Mouse (Mus musculus) C2C12 (cell line): ENCODE results near the gene Nhlrc1.

Experiments used
- CEBPB ChIP-seq: IDR thresholded peaks from one replicate; pipeline ENCODE4 v1.6.1; 2011; ENCODE audit warnings: low read depth, mild to moderate bottlenecking, control low read depth, moderate library complexity
- CTCF ChIP-seq: IDR thresholded peaks from one replicate; pipeline ENCODE4 v1.5.1; 2011; ENCODE audit not compliant: control insufficient read depth, insufficient read depth, insufficient read length
- MYOD1 ChIP-seq: IDR thresholded peaks from one replicate; pipeline ENCODE4 v1.6.1; 2011; ENCODE audit warnings: low read depth; ENCODE audit not compliant: control insufficient read depth, insufficient read length

DNA sequence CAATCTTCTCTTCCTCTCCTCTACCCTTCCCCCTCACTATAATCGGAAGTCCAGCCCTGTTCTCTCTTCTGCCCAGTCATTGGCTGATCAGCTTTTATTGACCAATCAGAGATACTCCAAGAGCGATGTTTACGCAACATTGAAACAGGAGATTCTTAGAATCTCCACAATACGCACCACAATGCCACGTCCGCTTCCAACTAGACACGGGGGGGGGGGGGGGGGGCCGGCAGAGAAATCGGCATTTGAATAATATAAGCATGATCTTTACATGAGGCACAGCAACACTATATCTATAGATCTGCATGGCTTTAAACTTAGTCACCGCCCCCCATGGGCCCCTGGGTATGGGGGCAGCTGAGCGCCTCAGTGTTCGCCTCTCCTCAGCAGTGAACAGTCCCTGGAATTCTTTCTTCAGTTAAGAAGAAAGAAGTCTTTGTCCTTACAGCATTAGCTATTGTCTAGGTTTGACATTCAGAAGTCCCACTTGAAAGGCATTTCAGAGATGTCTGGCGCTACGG lies 39.6 kb downstream of the Nhlrc1 start:
- TF ChIP-seq CTCF = no peak
- no peak for TF ChIP-seq CEBPB
- TF ChIP-seq MYOD1 = no peak
